Mouse (Mus musculus): ENCODE data around the gene Polr2m.

The Polr2m gene

GRCm38 (mm10) chr9:71445308-71445707 is 40.4 kb downstream of the Polr2m start:
- no peaks in the 10 kb centered on the region for H3K36me3 ChIP-seq (ENCODE audit: control insufficient read depth, insufficient read depth, low read length, poor library complexity, severe bottlenecking)
- H3K27me3 ChIP-seq (ENCODE audit: control insufficient read depth, insufficient read depth, low read length, poor library complexity, severe bottlenecking), result no peaks in the 10 kb centered on the region
- no peak for DNase-seq (ENCODE audit: low read depth, low spot score)

- DNase-seq (ENCODE audit: low read depth, low spot score), result no peak
Measured at GRCm38 (mm10) chr9:71438146-71438545, 47.6 kb downstream of the Polr2m start.

More at GRCm38 (mm10) chr9:71438146-71438545, 47.6 kb downstream of the Polr2m start:
- H3K36me3 ChIP-seq (ENCODE audit: control insufficient read depth, insufficient read depth, low read length, poor library complexity, severe bottlenecking), result no peaks in the 10 kb centered on the region
- H3K27me3 ChIP-seq (ENCODE audit: control insufficient read depth, insufficient read depth, low read length, poor library complexity, severe bottlenecking), result no peaks in the 10 kb centered on the region

All from splenic B cell, adult 2 months (primary cell).